Mouse (Mus musculus) embryonic fibroblast, embryonic 13.5 days (primary cell): Measurements from ENCODE around the gene Kdelr2.

Experiments used
- CTCF ChIP-seq: IDR thresholded peaks from 2 replicates; pipeline ENCODE4 v1.5.1; 2011; ENCODE audit warnings: mild to moderate bottlenecking, control low read depth, low read length, moderate library complexity, borderline replicate concordance; ENCODE audit not compliant: insufficient read depth
- POLR2A ChIP-seq: IDR thresholded peaks from 2 replicates; pipeline ENCODE4 v1.6.1; 2011; ENCODE audit warnings: low read depth, mild to moderate bottlenecking, control low read depth, low read length, moderate library complexity

GRCm38 (mm10) chr5:143363678-143364615 is 39.7 kb upstream of the Kdelr2 start:
- TF ChIP-seq CTCF (no peak), POLR2A (no peak)
